Mouse (Mus musculus) liver, postnatal 0 days (tissue): ENCODE measurements at regions not wholly inside any gene's neighbourhood (a gene's known extent, or its start where the extent isn't known, plus 50 kb on each side); places are given as distances from the start of the nearest gene placed in this dataset.

Experiments
- CTCF ChIP-seq: sonication (generic); IDR thresholded peaks from 2 replicates; pipeline ENCODE4 v1.5.1; 2016; ENCODE audit warnings: antibody characterized with exemption, low read depth
- EP300 ChIP-seq: IDR thresholded peaks from 2 replicates; pipeline ENCODE4 v1.6.1; 2016; ENCODE audit warnings: antibody characterized with exemption, low read depth, mild to moderate bottlenecking

GRCm38 (mm10) chr2:160138091-160138490 lies 195.9 kb downstream of the Gm826 start:
- TF ChIP-seq CTCF (no peak), EP300 (no peak)
